Mouse (Mus musculus) adipocyte (in vitro differentiated cells): ENCODE data around the gene Lgals4.
A peak's percentile ranks its signal among the peaks of the same experiment; 100 is the strongest.

Experiments used
- DNase-seq: peaks from one replicate; pipeline ENCODE4 v3.0.0-alpha.2; 2016; ENCODE audit warnings: low spot score

The Lgals4 gene

GRCm38 (mm10) chr7:28822556-28822955 is 11.1 kb upstream of the Lgals4 start:
- no peak for DNase-seq

GRCm38 (mm10) chr7:28822993-28823903 is 10.4 kb upstream of the Lgals4 start:
- peak; percentile 41 for DNase-seq

- DNase-seq = no peak
Measured at GRCm38 (mm10) chr7:28823932-28824331, 9.7 kb upstream of the Lgals4 start.

GRCm38 (mm10) chr7:28824941-28825685 is 8.5 kb upstream of the Lgals4 start, which contains the start of gene Ech1:
Ech1 (plus strand) TSS chr7:28825217.
- peak; percentile 99 for DNase-seq

- DNase-seq = peak; percentile 56
Measured at GRCm38 (mm10) chr7:28825686-28826401, 7.8 kb upstream of the Lgals4 start.

- DNase-seq = no peak
Measured at GRCm38 (mm10) chr7:28826402-28826772, 7.3 kb upstream of the Lgals4 start.

GRCm38 (mm10) chr7:28827338-28827737 is 6.3 kb upstream of the Lgals4 start:
- peak; percentile 69 for DNase-seq

GRCm38 (mm10) chr7:28829821-28830220 is 3.8 kb upstream of the Lgals4 start:
- DNase-seq = no peak

- no peak for DNase-seq
Measured at GRCm38 (mm10) chr7:28830981-28831380, 2.7 kb upstream of the Lgals4 start.

GRCm38 (mm10) chr7:28831411-28832125 is 2.1 kb upstream of the Lgals4 start:
- no peak for DNase-seq

- DNase-seq = no peak
Measured at GRCm38 (mm10) chr7:28832137-28832536, 1.5 kb upstream of the Lgals4 start.

- no peak for DNase-seq
Measured at GRCm38 (mm10) chr7:28836936-28837335, 3.3 kb downstream of the Lgals4 start.

GRCm38 (mm10) chr7:28838331-28838730 is 4.7 kb downstream of the Lgals4 start:
- peak; percentile 27 for DNase-seq

GRCm38 (mm10) chr7:28847273-28847672 is 13.6 kb downstream of the Lgals4 start:
- DNase-seq = no peak

- DNase-seq = peak; percentile 63
Measured at GRCm38 (mm10) chr7:28849700-28850236, 16.1 kb downstream of the Lgals4 start.

- no peak for DNase-seq
Measured at GRCm38 (mm10) chr7:28850642-28851041, 17.0 kb downstream of the Lgals4 start.

- DNase-seq = no peak
Measured at GRCm38 (mm10) chr7:28859953-28860352, 26.3 kb downstream of the Lgals4 start.

- DNase-seq = no peak
Measured at GRCm38 (mm10) chr7:28860898-28861297, 27.2 kb downstream of the Lgals4 start.

GRCm38 (mm10) chr7:28862817-28863499 is 29.3 kb downstream of the Lgals4 start:
- DNase-seq = no peak

GRCm38 (mm10) chr7:28863540-28863939 is 29.9 kb downstream of the Lgals4 start, which contains the start of gene Lgals7:
Lgals7 (plus strand) TSS chr7:28863853.
- DNase-seq = no peak

- DNase-seq = no peak
Measured at GRCm38 (mm10) chr7:28864288-28864750, 30.7 kb downstream of the Lgals4 start.
